Mouse (Mus musculus) liver, embryonic 15.5 days (tissue): ENCODE results near the gene Vangl1. TPM values are rescaled to one million over a fixed set of nuclear protein-coding genes. Genes with fewer than 3 reads are reported as not detected.

Experiments used
- ATAC-seq: fragments of 200-750 bp; cut with Nextera tagmentation; 2 replicates; pipeline ENCODE4 v1.8.0; 2017; ENCODE audit warnings: moderate number of reproducible peaks, mild to moderate bottlenecking, moderate library complexity; ENCODE audit not compliant: insufficient read depth
- H3K27ac ChIP-seq: fragments of 300-500 bp; sonication (generic); replicated peaks from 2 replicates; pipeline ENCODE4 v1.5.1; 2015; ENCODE audit warnings: mild to moderate bottlenecking, inconsistent platforms
- H3K27me3 ChIP-seq: fragments of 300-500 bp; sonication (generic); 2 replicates; pipeline ENCODE4 v1.6.1; 2015; ENCODE audit warnings: mild to moderate bottlenecking, inconsistent platforms
- H3K36me3 ChIP-seq: fragments of 300-500 bp; sonication (generic); replicated peaks from 2 replicates; pipeline ENCODE4 v1.6.1; 2015; ENCODE audit warnings: moderate library complexity, mild to moderate bottlenecking, inconsistent platforms
- H3K4me1 ChIP-seq: fragments of 300-500 bp; sonication (generic); replicated peaks from 2 replicates; pipeline ENCODE4 v1.6.1; 2015; ENCODE audit warnings: inconsistent platforms
- H3K4me2 ChIP-seq: fragments of 300-500 bp; sonication (generic); 2 replicates; pipeline ENCODE4 v1.6.1; 2015; ENCODE audit warnings: moderate library complexity, mild to moderate bottlenecking, inconsistent platforms
- H3K4me3 ChIP-seq: fragments of 300-500 bp; sonication (generic); replicated peaks from 2 replicates; pipeline ENCODE4 v1.5.1; 2015; ENCODE audit warnings: mild to moderate bottlenecking, inconsistent platforms
- H3K9ac ChIP-seq: fragments of 300-500 bp; sonication (generic); 2 replicates; pipeline ENCODE4 v1.6.1; 2015; ENCODE audit warnings: moderate library complexity, mild to moderate bottlenecking, inconsistent platforms
- H3K9me3 ChIP-seq: fragments of 300-500 bp; sonication (generic); replicated peaks from 2 replicates; pipeline ENCODE4 v1.6.1; 2016; ENCODE audit warnings: inconsistent platforms
- WGBS: fragments of 180-500 bp; shearing (Covaris S2); methylation state at CpG from one replicate; pipeline ENCODE4 v1.1.7; 2015; ENCODE audit warnings: mixed read lengths; ENCODE audit not compliant: insufficient replicate concordance; 5-methylcytosine and 5-hydroxymethylcytosine counted together
- polyA plus RNA-seq: library from polyadenylated mRNA; unstranded; fragments of >200 nt; fragmentation: Nextera tagmentation; extraction: Ambion mirVana; gene quantifications from 2 replicates; pipeline ENCODE4 v1.2.1, GENCODE M21; 2015

The Vangl1 gene
- polyA plus RNA-seq, 1 experiment from 2014 or later, result 57.8 TPM

GRCm38 (mm10) chr3:102187401-102187800 is 17.1 kb downstream of the Vangl1 start:
- Histone ChIP-seq H3K27me3 (peaks cover 7% of the 10 kb centered on the region), H3K4me1 (no peaks in the 10 kb centered on the region), H3K9ac (no peak overlapping the region), H3K4me2 (no peak overlapping the region), H3K4me3 (no peak overlapping the region), H3K36me3 (no peaks in the 10 kb centered on the region; the same call in 1 of the 2 replicates), H3K27ac (no peak overlapping the region), H3K9me3 (no peaks in the 10 kb centered on the region)
- 53% methylated on average over 4 of the region's 4 CpGs for WGBS
- no peak for ATAC-seq

GRCm38 (mm10) chr3:102184721-102185120 is 19.8 kb downstream of the Vangl1 start:
- H3K36me3 ChIP-seq, result no peaks in the 10 kb centered on the region; the same call in none of the 2 replicates
- H3K9me3 ChIP-seq, result no peaks in the 10 kb centered on the region
- 64% methylated on average over 5 of the region's 5 CpGs for WGBS
- no peak overlapping the region for H3K9ac ChIP-seq
- H3K4me2 ChIP-seq, result no peak overlapping the region
- no peak overlapping the region for H3K4me3 ChIP-seq
- ATAC-seq, result no peak
- H3K27me3 ChIP-seq, result no peaks in the 10 kb centered on the region
- H3K4me1 ChIP-seq, result no peaks in the 10 kb centered on the region
- no peak overlapping the region for H3K27ac ChIP-seq

GRCm38 (mm10) chr3:102182601-102183000 is 21.9 kb downstream of the Vangl1 start:
- H3K4me2 ChIP-seq, result no peak overlapping the region
- H3K4me1 ChIP-seq, result no peaks in the 10 kb centered on the region
- no peak overlapping the region for H3K9ac ChIP-seq
- no peaks in the 10 kb centered on the region; the same call in none of the 2 replicates for H3K36me3 ChIP-seq
- H3K9me3 ChIP-seq, result no peaks in the 10 kb centered on the region
- no peak overlapping the region for H3K27ac ChIP-seq
- no peaks in the 10 kb centered on the region for H3K27me3 ChIP-seq
- 63% methylated on average over 2 of the region's 2 CpGs for WGBS
- no peak for ATAC-seq
- no peak overlapping the region for H3K4me3 ChIP-seq

GRCm38 (mm10) chr3:102181191-102181590 is 23.3 kb downstream of the Vangl1 start:
- WGBS, result 74% methylated on average over 4 of the region's 4 CpGs

GRCm38 (mm10) chr3:102180746-102181145 is 23.7 kb downstream of the Vangl1 start:
- no peaks in the 10 kb centered on the region for H3K27me3 ChIP-seq
- H3K9me3 ChIP-seq, result no peaks in the 10 kb centered on the region
- H3K9ac ChIP-seq, result no peak overlapping the region
- H3K27ac ChIP-seq, result no peak overlapping the region
- ATAC-seq, result no peak
- WGBS, result 66% methylated on average over 7 of the region's 7 CpGs
- H3K4me1 ChIP-seq, result no peaks in the 10 kb centered on the region
- no peak overlapping the region for H3K4me2 ChIP-seq
- no peaks in the 10 kb centered on the region; the same call in none of the 2 replicates for H3K36me3 ChIP-seq
- no peak overlapping the region for H3K4me3 ChIP-seq

More at GRCm38 (mm10) chr3:102181191-102181590, 23.3 kb downstream of the Vangl1 start:
- Histone ChIP-seq H3K27me3 (no peaks in the 10 kb centered on the region), H3K4me1 (no peaks in the 10 kb centered on the region), H3K4me2 (no peak overlapping the region), H3K9ac (no peak overlapping the region), H3K9me3 (no peaks in the 10 kb centered on the region), H3K4me3 (no peak overlapping the region), H3K27ac (no peak overlapping the region), H3K36me3 (no peaks in the 10 kb centered on the region; the same call in none of the 2 replicates)
- no peak for ATAC-seq

- no peak for ATAC-seq
- Histone ChIP-seq H3K4me3 (no peak overlapping the region), H3K9ac (no peak overlapping the region), H3K9me3 (no peaks in the 10 kb centered on the region), H3K27ac (no peak overlapping the region), H3K27me3 (no peaks in the 10 kb centered on the region), H3K4me2 (no peak overlapping the region), H3K4me1 (no peaks in the 10 kb centered on the region), H3K36me3 (no peaks in the 10 kb centered on the region; the same call in none of the 2 replicates)
- WGBS, result 63% methylated on average over 4 of the region's 4 CpGs
Observed at GRCm38 (mm10) chr3:102179869-102180268, 24.6 kb downstream of the Vangl1 start.

- Histone ChIP-seq H3K9me3 (no peaks in the 10 kb centered on the region), H3K9ac (no peak overlapping the region), H3K27me3 (no peaks in the 10 kb centered on the region), H3K4me2 (no peak overlapping the region), H3K4me3 (no peak overlapping the region), H3K4me1 (no peaks in the 10 kb centered on the region), H3K36me3 (no peaks in the 10 kb centered on the region; the same call in 1 of the 2 replicates), H3K27ac (no peak overlapping the region)
- WGBS, result 74% methylated on average over 12 of the region's 12 CpGs
- no peak for ATAC-seq
Observed at GRCm38 (mm10) chr3:102177837-102178615, 26.5 kb downstream of the Vangl1 start.

GRCm38 (mm10) chr3:102176116-102176515 is 28.4 kb downstream of the Vangl1 start:
- no peak overlapping the region for H3K4me2 ChIP-seq
- H3K4me1 ChIP-seq, result 0 out of 2 replicates have a peak, but pooled peaks cover 5% of the 10 kb centered on the region
- H3K9ac ChIP-seq, result no peak overlapping the region
- H3K36me3 ChIP-seq, result no peaks in the 10 kb centered on the region
- ATAC-seq, result no peak
- H3K27me3 ChIP-seq, result no peaks in the 10 kb centered on the region
- H3K4me3 ChIP-seq, result no peak overlapping the region
- H3K9me3 ChIP-seq, result no peaks in the 10 kb centered on the region
- 76% methylated on average over 5 of the region's 5 CpGs for WGBS
- H3K27ac ChIP-seq, result no peak overlapping the region

GRCm38 (mm10) chr3:102175701-102176100 is 28.8 kb downstream of the Vangl1 start:
- no peaks in the 10 kb centered on the region for H3K27me3 ChIP-seq
- 85% methylated on average over 18 of the region's 18 CpGs for whole genome bisulfite sequencing
- no peak for ATAC-seq
- H3K4me3 ChIP-seq, result no peak overlapping the region
- H3K4me1 ChIP-seq, result 0 out of 2 replicates have a peak, but pooled peaks cover 5% of the 10 kb centered on the region
- no peaks in the 10 kb centered on the region for H3K36me3 ChIP-seq
- H3K27ac ChIP-seq, result no peak overlapping the region
- no peak overlapping the region for H3K9ac ChIP-seq
- no peak overlapping the region for H3K4me2 ChIP-seq
- H3K9me3 ChIP-seq, result no peaks in the 10 kb centered on the region

- H3K36me3 ChIP-seq, result no peaks in the 10 kb centered on the region
- 63% methylated on average over 8 of the region's 8 CpGs for WGBS
- ATAC-seq, result no peak
- no peaks in the 10 kb centered on the region for H3K9me3 ChIP-seq
- H3K4me2 ChIP-seq, result no peak overlapping the region
- H3K27ac ChIP-seq, result no peak overlapping the region
- H3K4me3 ChIP-seq, result no peak overlapping the region
- peaks cover 5% of the 10 kb centered on the region; the same call in 1 of the 2 replicates for H3K4me1 ChIP-seq
- H3K9ac ChIP-seq, result no peak overlapping the region
- no peaks in the 10 kb centered on the region for H3K27me3 ChIP-seq
Observed at GRCm38 (mm10) chr3:102174118-102174865, 30.2 kb downstream of the Vangl1 start.

- 81% methylated on average over 13 of the region's 13 CpGs for WGBS
- no peak for ATAC-seq
- Histone ChIP-seq H3K4me1 (peaks cover 31% of the 10 kb centered on the region), H3K27ac (peak overlapping the region; percentile 97), H3K9me3 (no peaks in the 10 kb centered on the region), H3K9ac (no peak overlapping the region), H3K4me3 (no peak overlapping the region), H3K4me2 (no peak overlapping the region), H3K27me3 (no peaks in the 10 kb centered on the region), H3K36me3 (no peaks in the 10 kb centered on the region)
Observed at GRCm38 (mm10) chr3:102169197-102169905, 35.1 kb downstream of the Vangl1 start.
